Mouse (Mus musculus): Measurements from ENCODE around the gene Alg14.

Alg14 gene

GRCm38 (mm10) chr3:121291560-121292258 lies at the start of gene Alg14:
Gene Alg14, plus strand, starts transcription at chr3:121291773.
- DNase-seq (ENCODE audit: low spot score in 2 of 2), result peak; percentile 95 to 97

- DNase-seq (ENCODE audit: low spot score in 2 of 2), result peak in 1 of 2 experiments; percentile 49
Observed at GRCm38 (mm10) chr3:121242111-121242936, 49.2 kb upstream of the Alg14 start.

DNA sequence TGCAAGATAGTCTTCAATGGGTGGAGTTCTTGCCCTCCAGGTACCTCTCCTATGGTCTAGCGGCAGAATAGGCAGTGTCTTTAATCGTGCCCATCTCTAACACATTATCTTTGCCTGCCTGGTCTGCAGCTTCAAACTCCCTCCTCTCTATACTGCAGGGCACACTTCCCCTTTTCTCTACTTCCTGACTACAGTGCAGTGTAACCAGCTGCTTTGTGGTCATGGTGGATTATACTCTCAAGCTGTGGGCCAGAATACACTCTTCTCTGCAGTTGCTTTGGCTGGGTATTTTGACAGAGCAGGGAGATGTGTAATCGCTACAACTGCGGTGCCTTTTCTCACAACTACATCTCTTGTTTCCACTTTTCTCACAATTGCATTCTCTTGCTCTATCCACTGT lies 48.6 kb upstream of the Alg14 start:
- DNase-seq (ENCODE audit: low spot score in 2 of 2), result no peak

- DNase-seq (ENCODE audit: low spot score in 2 of 2), result no peak
Observed at GRCm38 (mm10) chr3:121250048-121250447, 41.5 kb upstream of the Alg14 start.

DNA sequence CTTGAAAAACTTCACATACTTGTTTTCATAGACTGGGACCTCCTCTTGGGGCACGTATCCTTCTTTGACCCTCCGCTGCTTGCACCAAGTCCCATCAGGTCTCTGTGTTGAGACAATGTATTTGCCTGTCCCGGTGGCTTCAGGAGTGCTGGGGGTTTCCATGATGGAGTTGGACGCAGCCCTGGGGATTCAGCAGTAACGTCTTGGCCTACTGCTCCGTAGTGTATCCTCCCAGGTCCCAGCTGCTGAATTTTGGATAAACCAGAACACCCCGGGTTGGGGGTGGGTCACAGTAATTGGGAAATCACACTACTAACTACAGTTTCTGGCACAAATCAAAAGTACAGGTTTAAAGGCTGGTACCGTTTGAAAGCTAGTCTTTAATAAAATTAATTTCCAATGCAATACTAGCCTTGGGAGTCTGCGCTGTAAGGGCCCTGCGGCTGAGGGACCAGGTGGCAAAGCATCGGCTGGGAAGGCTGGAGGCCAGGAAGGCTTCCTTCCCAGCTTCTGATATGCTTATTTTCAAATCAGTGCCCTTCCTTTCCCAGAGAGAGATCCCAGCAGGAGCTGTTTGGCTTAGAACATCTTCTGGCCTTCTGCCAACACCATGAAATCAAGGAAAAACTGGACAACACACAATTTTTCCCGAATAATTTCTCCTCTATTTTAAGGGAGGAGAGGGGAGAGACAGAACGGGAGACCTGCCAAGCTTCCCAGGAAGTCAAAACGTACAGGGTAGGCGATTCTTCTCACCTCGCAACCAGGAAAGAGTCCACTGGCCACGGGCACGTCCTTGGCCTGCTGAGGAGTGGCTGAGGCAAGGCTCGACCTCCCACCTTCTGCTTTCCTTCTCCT lies 40.8 kb upstream of the Alg14 start:
- DNase-seq (ENCODE audit: low spot score in 2 of 2), result peak in 1 of 2 experiments; percentile 57

- DNase-seq (ENCODE audit: low spot score in 2 of 2), result no peak
Observed at GRCm38 (mm10) chr3:121255501-121255900, 36.1 kb upstream of the Alg14 start.

DNA sequence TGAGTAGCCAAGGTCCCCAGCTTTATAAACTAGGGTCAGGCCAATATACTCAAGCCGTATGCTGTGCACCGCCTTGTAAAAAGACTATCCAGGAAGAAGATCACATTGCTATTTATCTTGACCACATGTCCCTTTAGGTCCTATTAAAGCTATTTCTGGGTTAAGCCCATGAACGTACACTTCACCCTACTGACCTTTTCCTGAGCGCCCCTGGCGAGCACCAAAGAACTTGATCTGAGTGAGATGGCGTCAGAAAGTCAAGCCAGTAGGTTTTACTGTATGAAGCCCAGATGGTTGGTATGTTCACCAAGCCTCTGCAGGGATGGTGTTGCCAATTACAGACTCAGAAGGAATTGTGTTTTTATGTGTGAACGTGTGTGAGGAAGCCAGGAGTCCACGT lies 35.4 kb upstream of the Alg14 start:
- no peak for DNase-seq (ENCODE audit: low spot score in 2 of 2)

DNA sequence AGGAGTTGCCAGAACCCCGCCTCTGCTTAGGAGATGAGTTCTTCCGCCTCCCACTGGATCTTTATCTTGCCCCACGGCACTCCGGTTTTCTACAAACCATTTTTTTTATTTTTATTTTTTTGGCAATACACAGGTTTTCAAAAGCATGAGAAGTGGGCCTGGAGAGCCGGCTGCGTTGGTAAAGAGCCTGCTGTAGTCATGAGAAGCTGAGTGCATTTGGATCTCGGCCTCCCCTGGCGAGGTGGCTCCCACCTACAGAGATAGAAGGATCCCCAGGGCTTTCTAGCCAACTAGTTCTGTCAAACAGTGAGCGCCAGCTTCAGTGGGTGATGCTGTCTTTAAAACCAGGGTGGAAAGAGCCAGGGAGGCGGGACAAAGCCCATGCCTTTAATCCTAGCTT lies 34.2 kb upstream of the Alg14 start:
- no peak for DNase-seq (ENCODE audit: low spot score in 2 of 2)

- no peak for DNase-seq (ENCODE audit: low spot score in 2 of 2)
Observed at GRCm38 (mm10) chr3:121258521-121259478, 32.8 kb upstream of the Alg14 start.

- no peak for DNase-seq (ENCODE audit: low spot score in 2 of 2)
Observed at GRCm38 (mm10) chr3:121260041-121260440, 31.5 kb upstream of the Alg14 start.

DNA sequence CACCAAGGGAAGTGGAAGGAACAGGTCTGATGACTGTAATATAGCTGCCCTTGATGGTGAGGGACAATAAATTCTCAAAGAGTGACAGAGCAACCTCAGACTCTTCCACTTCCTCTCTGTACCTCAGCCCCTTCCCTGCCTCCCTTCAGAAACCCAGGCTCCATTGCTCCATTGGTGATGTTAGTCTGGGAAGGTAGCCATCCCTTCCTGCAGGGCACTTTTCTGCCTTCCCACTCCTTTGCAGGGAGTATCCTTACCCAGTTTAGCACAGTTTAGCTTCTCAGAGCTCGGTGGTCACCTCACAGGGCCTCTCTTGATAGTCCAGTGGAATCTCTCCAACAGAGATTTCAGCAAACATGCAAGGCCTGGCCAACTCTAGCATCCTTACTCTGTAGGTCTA lies 30.7 kb upstream of the Alg14 start:
- DNase-seq (ENCODE audit: low spot score in 2 of 2), result no peak

DNA sequence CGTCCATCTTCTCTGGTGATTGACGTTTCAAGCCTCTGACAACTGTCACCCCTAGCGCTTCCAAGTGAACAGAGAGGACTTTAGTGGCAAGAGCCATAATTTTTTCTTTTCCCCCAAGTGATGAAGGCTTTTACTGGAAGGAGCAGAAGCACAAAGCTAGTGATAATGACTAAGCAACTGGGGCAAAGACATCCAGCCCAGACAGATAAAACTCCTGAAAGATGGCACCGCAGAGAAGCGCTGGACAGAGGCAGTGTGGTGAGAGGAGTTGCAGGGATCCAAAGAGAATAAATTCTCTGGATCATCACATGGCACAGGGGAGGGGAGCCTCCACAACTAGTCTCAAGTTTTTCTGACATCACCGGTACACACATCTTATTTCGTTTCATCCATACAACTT lies 30.3 kb upstream of the Alg14 start:
- DNase-seq (ENCODE audit: low spot score in 2 of 2), result no peak

- no peak for DNase-seq (ENCODE audit: low spot score in 2 of 2)
Observed at GRCm38 (mm10) chr3:121261939-121262520, 29.5 kb upstream of the Alg14 start.

GRCm38 (mm10) chr3:121262521-121263204 lies 28.9 kb upstream of the Alg14 start:
- DNase-seq (ENCODE audit: low spot score in 2 of 2), result peak in 1 of 2 experiments; percentile 54

DNA sequence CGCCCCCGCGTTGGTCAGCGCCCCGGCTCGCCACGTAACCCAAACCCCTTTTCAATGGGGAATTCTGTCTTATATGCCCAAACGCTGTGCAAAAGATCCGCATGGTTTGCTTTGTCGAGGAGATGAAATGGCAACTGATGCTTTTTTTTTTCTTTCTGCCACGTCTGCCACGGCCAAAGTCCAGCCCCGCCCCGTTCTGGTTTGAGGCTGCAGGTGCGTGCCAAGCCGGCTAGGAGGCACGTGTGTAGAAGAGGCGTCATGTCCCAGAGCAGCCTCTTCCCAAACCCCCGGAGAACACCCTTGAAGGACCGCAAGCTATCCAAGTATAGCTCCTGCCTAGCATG lies 28.4 kb upstream of the Alg14 start:
- no peak for DNase-seq (ENCODE audit: low spot score in 2 of 2)

GRCm38 (mm10) chr3:121264242-121264641 lies 27.3 kb upstream of the Alg14 start:
- DNase-seq (ENCODE audit: low spot score in 2 of 2), result no peak

GRCm38 (mm10) chr3:121267283-121267682 lies 24.3 kb upstream of the Alg14 start:
- no peak for DNase-seq (ENCODE audit: low spot score in 2 of 2)

GRCm38 (mm10) chr3:121272577-121272976 lies 19.0 kb upstream of the Alg14 start:
- no peak for DNase-seq (ENCODE audit: low spot score in 2 of 2)

- no peak for DNase-seq (ENCODE audit: low spot score in 2 of 2)
Observed at GRCm38 (mm10) chr3:121274010-121274409, 17.6 kb upstream of the Alg14 start.

DNA sequence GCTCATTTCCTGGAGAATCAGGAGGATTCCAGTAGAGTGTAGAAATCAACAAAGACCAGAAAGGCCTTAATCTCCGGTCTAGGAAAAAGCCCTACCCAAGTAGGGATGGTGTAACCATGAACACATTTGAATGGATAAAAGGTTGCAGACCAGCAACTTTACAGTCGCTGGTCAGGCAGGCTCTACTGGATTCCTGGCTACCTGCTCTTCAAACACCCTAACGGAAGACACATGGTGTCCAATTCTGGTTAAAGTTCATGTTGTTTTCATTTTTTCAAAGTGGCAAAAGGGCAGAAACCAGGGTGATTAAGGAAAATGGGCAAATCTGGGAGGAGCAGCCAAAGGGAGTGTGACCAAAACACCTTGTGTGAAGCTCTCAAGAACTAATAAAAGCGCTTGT lies 14.6 kb upstream of the Alg14 start:
- no peak for DNase-seq (ENCODE audit: low spot score in 2 of 2)
